Mouse (Mus musculus) bone marrow macrophage, adult 2 months (primary cell): Measurements from ENCODE around the gene Uba5. TPM values are rescaled to one million over a fixed set of nuclear protein-coding genes. Genes with fewer than 3 reads are reported as not detected.

Experiments used
- H3K27ac ChIP-seq: 2 replicates; pipeline ENCODE4 v1.5.1; 2012; ENCODE audit warnings: low read depth, low read length; ENCODE audit not compliant: insufficient read depth
- H3K4me1 ChIP-seq: 2 replicates; pipeline ENCODE4 v1.6.1; 2012; ENCODE audit warnings: low read length; ENCODE audit not compliant: control insufficient read depth, insufficient read depth
- H3K4me3 ChIP-seq: 2 replicates; pipeline ENCODE4 v1.5.1; 2012; ENCODE audit warnings: mild to moderate bottlenecking, low read length, moderate library complexity; ENCODE audit not compliant: insufficient read depth
- CTCF ChIP-seq: IDR thresholded peaks from 2 replicates; pipeline ENCODE4 v1.5.1; 2012; ENCODE audit warnings: low read depth, mild to moderate bottlenecking, low read length, moderate library complexity
- POLR2A ChIP-seq: IDR thresholded peaks from 2 replicates; pipeline ENCODE4 v1.6.1; 2012; ENCODE audit warnings: mild to moderate bottlenecking, low read depth, low read length, borderline replicate concordance
- polyA plus RNA-seq: library from polyadenylated mRNA; stranded (reverse); fragments of >200 nt; gene quantifications from 2 replicates; pipeline ENCODE4 v1.2.4, GENCODE M21; 2012; ENCODE audit not compliant: missing spikeins, insufficient read depth, insufficient read length

The Uba5 gene
- polyA plus RNA-seq, 1 experiment, result 31.6 TPM

GRCm38 (mm10) chr9:104070241-104070640 is 7.3 kb upstream of the Uba5 start:
- H3K4me3 ChIP-seq, result no peak overlapping the region
- no peak overlapping the region for H3K27ac ChIP-seq
- H3K4me1 ChIP-seq, result no peaks in the 10 kb centered on the region
- no peak for TF ChIP-seq CTCF
- TF ChIP-seq POLR2A, result no peak

GRCm38 (mm10) chr9:104064571-104064970 is 1.6 kb upstream of the Uba5 start:
- TF ChIP-seq POLR2A (no peak), CTCF (no peak)
- Histone ChIP-seq H3K4me3 (no peak overlapping the region), H3K4me1 (peaks cover 4% of the 10 kb centered on the region), H3K27ac (no peak overlapping the region)

GRCm38 (mm10) chr9:104063244-104063961 is 469 bp upstream of the Uba5 start, which contains the start of gene Acad11:
TSS of gene Acad11 (plus strand) at chr9:104063377.
- Histone ChIP-seq H3K4me3 (peak within 1 kb of the TSS; percentile 95), H3K4me1 (peaks cover 4% of the 10 kb centered on the region), H3K27ac (peak within 1 kb of the TSS; percentile 44; the same call in 1 of the 2 replicates)
- TF ChIP-seq CTCF, result no peak
- TF ChIP-seq POLR2A, result no peak

- Histone ChIP-seq H3K27ac (no peak overlapping the region), H3K4me1 (peaks cover 3% of the 10 kb centered on the region)
- no peak for TF ChIP-seq POLR2A
Measured at GRCm38 (mm10) chr9:104051028-104051427, 11.9 kb downstream of the Uba5 start.

GRCm38 (mm10) chr9:104043676-104044075 is 19.3 kb downstream of the Uba5 start:
- Histone ChIP-seq H3K27ac (no peak overlapping the region), H3K4me3 (no peak overlapping the region), H3K4me1 (peaks cover 11% of the 10 kb centered on the region)
- TF ChIP-seq POLR2A (no peak), CTCF (no peak)

More at GRCm38 (mm10) chr9:104051028-104051427, 11.9 kb downstream of the Uba5 start:
- no peak overlapping the region for H3K4me3 ChIP-seq

- Histone ChIP-seq H3K4me3 (peak within 1 kb of the TSS; percentile 65), H3K4me1 (peaks cover 14% of the 10 kb centered on the region), H3K27ac (peak within 1 kb of the TSS; percentile 28; the same call in 1 of the 2 replicates)
- TF ChIP-seq POLR2A (no peak), CTCF (no peak)
Measured at GRCm38 (mm10) chr9:104040362-104040761, 22.6 kb downstream of the Uba5 start, which contains the start of gene Gm28305. TSS of gene Gm28305 (plus strand) at chr9:104040662.

- no peak for TF ChIP-seq POLR2A
- TF ChIP-seq CTCF, result no peak
- Histone ChIP-seq H3K27ac (peak overlapping the region; percentile 28; the same call in 1 of the 2 replicates), H3K4me1 (peaks cover 14% of the 10 kb centered on the region), H3K4me3 (peak overlapping the region; percentile 65)
Measured at GRCm38 (mm10) chr9:104039742-104040141, 23.2 kb downstream of the Uba5 start.

GRCm38 (mm10) chr9:104039031-104039695 is 23.8 kb downstream of the Uba5 start:
- Histone ChIP-seq H3K4me1 (peaks cover 14% of the 10 kb centered on the region), H3K4me3 (peak overlapping the region; percentile 52), H3K27ac (peak overlapping the region; percentile 48)
- no peak for TF ChIP-seq POLR2A
- no peak for TF ChIP-seq CTCF

GRCm38 (mm10) chr9:104038266-104038665 is 24.7 kb downstream of the Uba5 start:
- H3K4me1 ChIP-seq, result peaks cover 14% of the 10 kb centered on the region
- no peak overlapping the region for H3K4me3 ChIP-seq
- no peak overlapping the region for H3K27ac ChIP-seq
- TF ChIP-seq POLR2A (no peak), CTCF (no peak)

- Histone ChIP-seq H3K4me1 (peaks cover 14% of the 10 kb centered on the region), H3K27ac (no peak overlapping the region), H3K4me3 (no peak overlapping the region)
- peak; percentile 51; the same call in 1 of the 2 replicates for TF ChIP-seq CTCF
- no peak for TF ChIP-seq POLR2A
Measured at GRCm38 (mm10) chr9:104035261-104036015, 27.5 kb downstream of the Uba5 start.
